Mouse (Mus musculus) right cerebral cortex, adult 2 months (tissue): Measurements from ENCODE around the gene Capn8.

Experiments used
- DNase-seq, 2 experiments: peaks; one replicate each; pipeline ENCODE4 v3.0.0; 2021 to 2022; ENCODE audit warnings: low spot score in 2 of 2

The Capn8 gene

GRCm38 (mm10) chr1:182679169-182679568 is 114.4 kb downstream of the Capn8 start:
- no peak for DNase-seq

DNA sequence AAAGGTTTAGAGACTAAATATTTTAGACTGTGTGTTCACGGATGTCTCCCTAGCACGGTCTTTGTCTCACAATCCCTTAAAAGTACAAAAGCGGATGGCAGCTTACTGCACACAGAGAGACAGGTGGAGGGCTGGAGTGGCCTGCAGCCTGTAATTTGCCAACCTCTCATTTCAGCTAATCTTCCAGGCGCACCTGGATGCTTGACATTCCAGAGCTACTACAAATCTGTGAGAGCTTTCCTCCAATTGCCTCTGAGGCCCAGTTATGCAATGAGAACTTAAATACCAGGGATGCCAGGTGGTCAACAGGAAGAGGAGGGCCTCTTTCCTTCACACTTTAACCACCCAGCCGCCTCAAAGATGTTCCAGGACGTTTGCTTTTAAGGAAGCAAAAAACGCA is 114.8 kb downstream of the Capn8 start:
- no peak for DNase-seq
